Mouse (Mus musculus): Measurements from ENCODE around the gene Asap2. TPM values are rescaled to one million over a fixed set of nuclear protein-coding genes. Genes with fewer than 3 reads are reported as not detected.

Gene Asap2
- polyA plus RNA-seq, 1 experiment from 2014 or later = 18.9 TPM

DNA sequence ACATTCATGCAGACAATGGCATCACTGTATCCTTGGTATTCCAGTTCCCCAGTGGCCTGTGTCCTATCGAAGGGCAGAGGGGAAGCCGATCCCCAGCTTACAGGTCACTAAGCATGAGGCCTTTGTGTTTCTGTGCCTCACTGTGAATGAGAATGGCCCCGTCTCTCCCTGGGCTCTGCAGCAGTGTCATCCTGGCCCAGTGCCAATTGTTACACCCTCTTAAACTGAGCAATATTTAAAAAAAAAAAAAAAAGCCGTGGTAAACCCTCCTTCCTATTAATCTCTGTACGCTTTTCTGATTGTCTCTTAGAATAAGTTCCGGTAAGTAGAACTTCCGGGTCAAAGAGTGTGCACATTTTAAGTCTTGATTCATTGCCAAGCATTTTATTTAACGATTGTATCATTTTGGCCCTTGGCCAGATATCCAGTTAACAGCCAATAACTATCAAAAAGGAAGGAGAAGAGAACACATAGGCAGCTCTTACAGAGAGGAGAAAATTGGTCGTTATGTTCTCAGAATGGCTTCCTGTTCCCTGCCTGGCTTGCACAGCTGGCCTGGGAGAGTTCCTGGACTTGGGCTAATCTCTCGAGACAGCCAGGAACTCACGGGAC is 214.5 kb downstream of the Asap2 start:
- H3K9me3 ChIP-seq (ENCODE audit: control insufficient read depth, low read length) = no peaks in the 10 kb centered on the region
- 0 out of 2 replicates have a peak, but pooled peaks have one; percentile 48 for ATAC-seq (replicated peaks; ENCODE audit: low FRiP score)
- DNase-seq (ENCODE audit: low spot score) = peak; percentile 55
- whole genome bisulfite sequencing = 37% methylated on average over 11 of the region's 11 CpGs
- H3K9ac ChIP-seq (ENCODE audit: low read length) = no peak overlapping the region
- peaks cover 12% of the 10 kb centered on the region; the same call in 1 of the 2 replicates for H3K4me1 ChIP-seq (replicated peaks; ENCODE audit: control insufficient read depth, insufficient read depth, low read length)
- H3K27ac ChIP-seq (ENCODE audit: low read depth, low read length) = peak overlapping the region; percentile 38; the same call in 1 of the 2 replicates
- no peak overlapping the region for H3K4me2 ChIP-seq (ENCODE audit: low read depth, low read length, severe bottlenecking)
- H3K4me3 ChIP-seq (ENCODE audit: low read depth, low read length) = no peak overlapping the region
- peaks cover 2% of the 10 kb centered on the region; the same call in 1 of the 2 replicates for H3K36me3 ChIP-seq (ENCODE audit: control insufficient read depth, insufficient read depth, low read length)
- H3K27me3 ChIP-seq (ENCODE audit: control insufficient read depth, insufficient read depth, low read length) = no peaks in the 10 kb centered on the region

DNA sequence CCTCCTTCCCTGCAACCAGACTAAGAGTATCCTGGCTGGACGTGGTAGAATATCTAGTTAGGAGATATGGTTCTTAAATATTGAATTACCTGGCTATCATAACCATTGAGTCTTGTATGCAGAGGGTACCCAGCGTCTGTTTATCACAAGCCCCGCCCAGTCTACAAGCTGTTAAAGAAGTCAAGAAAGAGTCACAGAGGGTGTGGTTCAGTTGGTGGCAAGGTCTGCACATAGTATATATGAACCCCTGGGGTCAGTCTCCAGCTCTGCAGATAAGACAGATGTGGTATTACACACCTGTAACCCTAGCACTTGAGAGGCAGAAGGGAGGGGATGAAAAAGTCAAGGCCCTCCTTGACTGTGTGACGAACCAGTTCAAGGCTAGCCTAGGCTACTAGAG is 215.5 kb downstream of the Asap2 start:
- ATAC-seq (replicated peaks; ENCODE audit: low FRiP score) = no peak
- peaks cover 2% of the 10 kb centered on the region; the same call in 1 of the 2 replicates for H3K36me3 ChIP-seq (ENCODE audit: control insufficient read depth, insufficient read depth, low read length)

DNA sequence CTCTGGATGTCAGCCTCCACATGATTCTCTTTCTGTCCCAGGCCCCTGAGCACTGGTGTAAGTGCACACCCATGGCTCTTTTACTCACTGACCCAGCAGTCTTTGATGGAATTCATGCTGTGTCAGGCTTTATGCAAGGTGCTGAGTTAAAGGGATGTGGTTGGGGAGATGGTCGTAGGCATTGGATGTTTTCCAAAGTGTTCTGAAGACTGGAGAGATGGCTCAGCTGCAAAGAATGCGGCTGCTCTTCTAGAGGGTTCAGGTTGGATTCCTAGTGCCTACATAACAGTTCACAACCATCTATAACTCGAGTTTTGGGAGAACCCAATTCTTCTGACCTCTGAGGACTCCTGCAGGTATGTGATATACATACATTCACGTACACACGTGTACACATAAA is 217.2 kb downstream of the Asap2 start:
- Histone ChIP-seq H3K4me2 (ENCODE audit: low read depth, low read length, severe bottlenecking) (no peak overlapping the region), H3K36me3 (ENCODE audit: control insufficient read depth, insufficient read depth, low read length) (peaks cover 4% of the 10 kb centered on the region; the same call in 1 of the 2 replicates), H3K27ac (ENCODE audit: low read depth, low read length) (no peak overlapping the region), H3K4me1 (replicated peaks; ENCODE audit: control insufficient read depth, insufficient read depth, low read length) (peaks cover 12% of the 10 kb centered on the region; the same call in 1 of the 2 replicates), H3K4me3 (ENCODE audit: low read depth, low read length) (no peak overlapping the region), H3K9me3 (ENCODE audit: control insufficient read depth, low read length) (no peaks in the 10 kb centered on the region), H3K27me3 (ENCODE audit: control insufficient read depth, insufficient read depth, low read length) (no peaks in the 10 kb centered on the region), H3K9ac (ENCODE audit: low read length) (no peak overlapping the region)
- ATAC-seq (replicated peaks; ENCODE audit: low FRiP score) = no peak
- no peak for DNase-seq (ENCODE audit: low spot score)
- WGBS = 93% methylated on average over 5 of the region's 5 CpGs

More for the DNA sequence above, 215.5 kb downstream of the Asap2 start:
- Histone ChIP-seq H3K9ac (ENCODE audit: low read length) (no peak overlapping the region), H3K4me1 (replicated peaks; ENCODE audit: control insufficient read depth, insufficient read depth, low read length) (peaks cover 12% of the 10 kb centered on the region; the same call in 1 of the 2 replicates), H3K27me3 (ENCODE audit: control insufficient read depth, insufficient read depth, low read length) (no peaks in the 10 kb centered on the region), H3K4me2 (ENCODE audit: low read depth, low read length, severe bottlenecking) (no peak overlapping the region), H3K27ac (ENCODE audit: low read depth, low read length) (no peak overlapping the region), H3K4me3 (ENCODE audit: low read depth, low read length) (no peak overlapping the region), H3K9me3 (ENCODE audit: control insufficient read depth, low read length) (no peaks in the 10 kb centered on the region)
- WGBS = 89% methylated on average over 4 of the region's 4 CpGs
- DNase-seq (ENCODE audit: low spot score) = no peak

DNA sequence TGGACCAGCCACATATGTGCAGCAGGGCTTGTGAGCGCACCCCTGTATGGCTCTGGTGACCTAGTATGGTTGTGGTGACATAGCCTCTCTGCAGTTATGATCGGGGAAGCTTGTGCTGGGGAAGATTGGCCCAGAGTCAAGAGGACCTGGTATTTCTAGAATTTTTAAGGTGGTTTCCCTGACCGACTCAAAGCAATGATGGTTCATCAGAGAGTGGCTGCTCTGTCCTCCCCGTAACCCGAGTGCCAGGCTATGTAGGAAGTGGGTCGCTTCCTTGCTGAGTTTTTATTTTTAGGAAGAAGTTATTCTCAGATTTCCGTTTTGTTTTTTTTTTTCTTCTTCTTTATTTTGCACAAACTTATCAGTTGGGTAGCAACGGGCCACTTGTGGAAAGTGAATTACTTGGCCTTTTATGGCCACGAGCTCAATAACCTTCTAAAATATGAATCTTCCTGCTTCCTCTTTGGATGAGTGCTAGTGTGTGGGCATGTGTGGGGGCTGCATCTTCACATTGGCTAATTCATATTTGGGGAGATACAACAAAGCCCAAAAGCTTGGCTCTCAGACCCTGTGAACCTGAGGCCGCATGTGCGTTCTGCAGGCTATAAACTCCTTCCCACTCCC is 218.0 kb downstream of the Asap2 start:
- no peak overlapping the region for H3K27ac ChIP-seq (ENCODE audit: low read depth, low read length)
- peaks cover 12% of the 10 kb centered on the region; the same call in 1 of the 2 replicates for H3K4me1 ChIP-seq (replicated peaks; ENCODE audit: control insufficient read depth, insufficient read depth, low read length)
- H3K4me3 ChIP-seq (ENCODE audit: low read depth, low read length) = no peak overlapping the region
- DNase-seq (ENCODE audit: low spot score) = no peak
- 90% methylated on average over 11 of the region's 11 CpGs for WGBS
- no peaks in the 10 kb centered on the region for H3K27me3 ChIP-seq (ENCODE audit: control insufficient read depth, insufficient read depth, low read length)
- no peaks in the 10 kb centered on the region for H3K9me3 ChIP-seq (ENCODE audit: control insufficient read depth, low read length)
- no peak overlapping the region for H3K9ac ChIP-seq (ENCODE audit: low read length)
- no peak overlapping the region for H3K4me2 ChIP-seq (ENCODE audit: low read depth, low read length, severe bottlenecking)
- ATAC-seq (replicated peaks; ENCODE audit: low FRiP score) = no peak
- peaks cover 4% of the 10 kb centered on the region; the same call in 1 of the 2 replicates for H3K36me3 ChIP-seq (ENCODE audit: control insufficient read depth, insufficient read depth, low read length)

DNA sequence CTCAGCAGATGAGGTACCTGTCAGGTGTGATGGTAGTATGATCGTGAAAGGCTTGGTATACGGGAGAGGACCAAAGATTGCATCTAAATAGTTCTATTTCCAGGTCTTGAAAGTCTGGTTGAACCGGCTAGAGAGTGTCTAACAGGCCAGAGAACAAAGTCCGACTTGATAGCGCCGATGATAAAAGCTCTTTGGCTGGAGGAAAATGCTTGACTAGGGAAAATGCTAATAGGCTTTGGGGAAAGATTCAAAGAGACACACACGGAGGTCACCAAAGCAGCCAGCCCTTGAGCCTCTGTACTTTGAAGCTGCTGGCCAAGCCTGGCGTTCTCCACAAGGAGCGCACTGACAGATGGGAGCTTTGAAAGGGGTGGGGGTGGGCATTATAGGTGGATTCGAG is 219.0 kb downstream of the Asap2 start:
- no peak overlapping the region for H3K4me2 ChIP-seq (ENCODE audit: low read depth, low read length, severe bottlenecking)
- peaks cover 8% of the 10 kb centered on the region; the same call in 1 of the 2 replicates for H3K4me1 ChIP-seq (replicated peaks; ENCODE audit: control insufficient read depth, insufficient read depth, low read length)
- no peak overlapping the region for H3K9ac ChIP-seq (ENCODE audit: low read length)
- H3K9me3 ChIP-seq (ENCODE audit: control insufficient read depth, low read length) = no peaks in the 10 kb centered on the region
- WGBS = 83% methylated on average over 10 of the region's 10 CpGs
- no peak for ATAC-seq (replicated peaks; ENCODE audit: low FRiP score)
- H3K27ac ChIP-seq (ENCODE audit: low read depth, low read length) = no peak overlapping the region
- no peaks in the 10 kb centered on the region for H3K27me3 ChIP-seq (ENCODE audit: control insufficient read depth, insufficient read depth, low read length)
- DNase-seq (ENCODE audit: low spot score) = no peak
- H3K4me3 ChIP-seq (ENCODE audit: low read depth, low read length) = no peak overlapping the region
- H3K36me3 ChIP-seq (ENCODE audit: control insufficient read depth, insufficient read depth, low read length) = peaks cover 4% of the 10 kb centered on the region; the same call in 1 of the 2 replicates

DNA sequence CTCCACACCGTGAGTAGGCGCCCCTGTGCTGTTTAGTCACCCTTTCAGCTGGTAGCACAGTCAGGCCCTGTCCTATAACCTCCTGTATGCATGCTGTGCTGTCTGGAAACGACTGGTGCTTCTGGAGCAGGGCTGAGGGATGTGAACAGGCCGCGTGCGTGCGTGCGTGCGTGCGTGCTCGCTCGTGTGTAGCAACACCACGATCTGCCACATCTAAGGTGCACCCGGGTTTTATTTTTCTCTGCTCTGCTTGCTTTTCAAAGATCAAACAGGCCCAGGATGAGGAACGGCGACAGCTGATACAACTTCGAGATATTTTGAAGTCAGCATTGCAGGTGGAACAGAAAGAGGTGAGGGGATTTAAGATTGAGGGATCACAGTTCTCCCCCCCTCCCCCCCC is 222.6 kb downstream of the Asap2 start:
- H3K27ac ChIP-seq (ENCODE audit: low read depth, low read length) = no peak overlapping the region
- DNase-seq (ENCODE audit: low spot score) (no peak), ATAC-seq (replicated peaks; ENCODE audit: low FRiP score) (no peak)
- no peaks in the 10 kb centered on the region for H3K27me3 ChIP-seq (ENCODE audit: control insufficient read depth, insufficient read depth, low read length)
- H3K4me2 ChIP-seq (ENCODE audit: low read depth, low read length, severe bottlenecking) = no peak overlapping the region
- WGBS = 91% methylated on average over 17 of the region's 17 CpGs
- no peak overlapping the region for H3K4me3 ChIP-seq (ENCODE audit: low read depth, low read length)
- no peaks in the 10 kb centered on the region for H3K4me1 ChIP-seq (replicated peaks; ENCODE audit: control insufficient read depth, insufficient read depth, low read length)
- H3K9me3 ChIP-seq (ENCODE audit: control insufficient read depth, low read length) = no peaks in the 10 kb centered on the region
- H3K36me3 ChIP-seq (ENCODE audit: control insufficient read depth, insufficient read depth, low read length) = peaks cover 2% of the 10 kb centered on the region; the same call in 1 of the 2 replicates
- H3K9ac ChIP-seq (ENCODE audit: low read length) = no peak overlapping the region

DNA sequence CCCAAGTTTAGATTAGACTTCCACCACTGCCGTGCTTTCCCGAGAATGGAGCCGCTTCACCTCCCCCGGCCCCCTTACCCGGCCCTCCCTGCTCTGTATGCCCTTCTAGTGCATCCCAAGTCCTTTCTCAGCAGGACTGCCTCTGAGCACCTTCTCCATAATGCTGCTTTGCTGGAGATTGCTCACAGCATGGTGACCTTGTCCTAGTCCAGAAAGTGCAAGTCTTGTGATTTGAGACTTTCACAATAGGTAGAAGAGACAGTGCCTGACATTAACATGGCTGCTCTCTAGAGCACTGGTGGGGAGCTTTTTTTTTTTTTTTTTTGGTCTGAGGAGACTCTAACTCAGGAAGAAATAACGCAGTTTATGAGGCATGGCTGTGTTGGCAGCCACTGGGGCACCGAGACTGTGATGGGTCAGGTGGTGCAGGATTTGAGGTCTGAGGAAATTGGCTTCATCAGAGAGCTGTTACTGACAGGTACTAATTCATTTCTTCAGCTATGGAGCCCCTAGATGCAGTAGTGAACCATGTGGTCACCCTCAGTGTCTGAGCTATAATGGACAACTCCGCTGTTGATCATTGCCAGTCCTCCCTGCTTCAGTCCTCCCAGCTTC is 224.4 kb downstream of the Asap2 start:
- no peak overlapping the region for H3K9ac ChIP-seq (ENCODE audit: low read length)
- WGBS = 91% methylated on average over 8 of the region's 8 CpGs
- no peak overlapping the region for H3K4me3 ChIP-seq (ENCODE audit: low read depth, low read length)
- peaks cover 2% of the 10 kb centered on the region; the same call in 1 of the 2 replicates for H3K36me3 ChIP-seq (ENCODE audit: control insufficient read depth, insufficient read depth, low read length)
- H3K4me1 ChIP-seq (replicated peaks; ENCODE audit: control insufficient read depth, insufficient read depth, low read length) = no peaks in the 10 kb centered on the region
- ATAC-seq (replicated peaks; ENCODE audit: low FRiP score) (no peak), DNase-seq (ENCODE audit: low spot score) (no peak)
- H3K27ac ChIP-seq (ENCODE audit: low read depth, low read length) = no peak overlapping the region
- no peaks in the 10 kb centered on the region for H3K27me3 ChIP-seq (ENCODE audit: control insufficient read depth, insufficient read depth, low read length)
- H3K4me2 ChIP-seq (ENCODE audit: low read depth, low read length, severe bottlenecking) = no peak overlapping the region
- H3K9me3 ChIP-seq (ENCODE audit: control insufficient read depth, low read length) = no peaks in the 10 kb centered on the region

DNA sequence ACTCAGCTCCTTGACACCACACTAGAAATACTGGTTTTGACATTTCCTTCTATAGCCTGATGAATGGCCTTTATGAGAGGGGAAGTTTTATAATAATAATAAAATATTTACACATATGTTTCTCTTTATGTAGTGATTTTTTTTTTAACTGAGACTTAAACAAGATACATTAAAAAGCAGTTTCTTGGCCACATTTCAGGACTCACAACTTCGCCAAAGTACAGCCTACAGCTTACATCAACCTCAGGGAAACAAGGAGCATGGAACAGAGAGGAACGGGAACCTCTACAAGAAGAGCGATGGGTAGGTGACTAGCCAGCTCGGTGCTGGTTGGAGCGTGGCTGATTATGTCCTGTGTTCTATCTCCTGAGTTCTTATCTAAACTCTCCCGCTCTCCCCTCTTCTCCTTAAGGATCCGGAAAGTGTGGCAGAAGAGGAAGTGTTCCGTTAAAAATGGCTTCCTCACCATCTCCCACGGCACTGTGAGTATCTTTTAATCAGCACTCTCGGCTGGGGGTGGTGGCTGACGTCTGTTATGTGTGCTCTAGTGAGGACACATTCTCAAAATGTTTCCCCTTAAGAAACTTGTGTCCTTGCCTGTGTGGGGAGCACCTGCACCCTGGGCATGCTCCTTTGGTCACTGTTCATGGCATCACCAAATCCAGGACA is 227.7 kb downstream of the Asap2 start:
- H3K36me3 ChIP-seq (ENCODE audit: control insufficient read depth, insufficient read depth, low read length) = peaks cover 3% of the 10 kb centered on the region; the same call in 1 of the 2 replicates
- no peaks in the 10 kb centered on the region for H3K27me3 ChIP-seq (ENCODE audit: control insufficient read depth, insufficient read depth, low read length)
- no peak overlapping the region for H3K4me2 ChIP-seq (ENCODE audit: low read depth, low read length, severe bottlenecking)
- H3K27ac ChIP-seq (ENCODE audit: low read depth, low read length) = no peak overlapping the region
- WGBS = 91% methylated on average over 11 of the region's 11 CpGs
- no peak for DNase-seq (ENCODE audit: low spot score)
- H3K9ac ChIP-seq (ENCODE audit: low read length) = no peak overlapping the region
- H3K4me1 ChIP-seq (replicated peaks; ENCODE audit: control insufficient read depth, insufficient read depth, low read length) = no peaks in the 10 kb centered on the region
- no peaks in the 10 kb centered on the region for H3K9me3 ChIP-seq (ENCODE audit: control insufficient read depth, low read length)
- ATAC-seq (replicated peaks; ENCODE audit: low FRiP score) = no peak
- H3K4me3 ChIP-seq (ENCODE audit: low read depth, low read length) = no peak overlapping the region
